In genomic region chr6:135271761-135272160, GRCm38 (mm10) we compare ENCODE assay signal across 43 mouse cellular contexts. TPM values are rescaled to one million over a fixed set of nuclear protein-coding genes. Genes with fewer than 3 reads are reported as not detected.
"Had no signal": no experiment of that assay in that cellular context is flagged by ENCODE, and none has a peak within 500 bp of the region (broad histone marks: within the 10 kb centered on the region; RNA-seq: fewer than 3 reads in every experiment).

No protein-coding gene starts in this region.

- H3K4me3 ChIP-seq: left cerebral cortex, adult 2 months; limb, embryonic 10.5 days; limb, embryonic 12.5 days; limb, embryonic 13.5 days; limb, embryonic 15.5 days; liver, embryonic 12.5 days; liver, embryonic 13.5 days; liver, embryonic 15.5 days; megakaryocyte, embryonic 14.5 days; midbrain, embryonic 10.5 days; midbrain, embryonic 12.5 days; midbrain, embryonic 13.5 days; midbrain, embryonic 15.5 days; myocyte; neural tube, embryonic 12.5 days; neural tube, embryonic 13.5 days had no signal

- H3K27me3 ChIP-seq: limb, embryonic 12.5 days; limb, embryonic 13.5 days; limb, embryonic 15.5 days; liver, embryonic 13.5 days; liver, embryonic 15.5 days; midbrain, embryonic 12.5 days; midbrain, embryonic 13.5 days; midbrain, embryonic 15.5 days; neural tube, embryonic 12.5 days; neural tube, embryonic 13.5 days had no signal

- H3K9ac ChIP-seq: limb, embryonic 12.5 days; limb, embryonic 13.5 days; limb, embryonic 15.5 days; liver, embryonic 12.5 days; liver, embryonic 13.5 days; liver, embryonic 14.5 days; liver, embryonic 15.5 days; liver, postnatal 0 days; midbrain, embryonic 12.5 days; midbrain, embryonic 13.5 days; midbrain, embryonic 15.5 days; neural tube, embryonic 12.5 days; neural tube, embryonic 13.5 days had no signal

- ATAC-seq: liver, embryonic 12.5 days; liver, postnatal 0 days; midbrain, embryonic 13.5 days; midbrain, embryonic 16.5 days had no signal

- H3K36me3 ChIP-seq: limb, embryonic 10.5 days; limb, embryonic 12.5 days; limb, embryonic 13.5 days; limb, embryonic 15.5 days; liver, embryonic 12.5 days; liver, embryonic 13.5 days; liver, embryonic 15.5 days; midbrain, embryonic 10.5 days; midbrain, embryonic 12.5 days; midbrain, embryonic 13.5 days; midbrain, embryonic 15.5 days; neural tube, embryonic 12.5 days; neural tube, embryonic 13.5 days had no signal

- DNase-seq: left cerebral cortex, postnatal 4 days; liver; liver, embryonic 13.5 days; liver, postnatal 0 days; lung, adult 18-20 months; lung, postnatal 10 days; lung, postnatal 14 days; lung, postnatal 36 days; midbrain, embryonic 14.5 days had no signal

- H3K4me2 ChIP-seq: limb, embryonic 12.5 days; limb, embryonic 13.5 days; limb, embryonic 15.5 days; liver, embryonic 11.5 days; liver, embryonic 12.5 days; liver, embryonic 13.5 days; liver, embryonic 15.5 days; midbrain, embryonic 11.5 days; midbrain, embryonic 12.5 days; midbrain, embryonic 13.5 days; midbrain, embryonic 15.5 days; neural tube, embryonic 12.5 days; neural tube, embryonic 13.5 days had no signal

- H3K4me1 ChIP-seq: liver, embryonic 12.5 days; liver, embryonic 13.5 days; liver, embryonic 15.5 days; neural tube, embryonic 12.5 days had no signal

- H3K9me3 ChIP-seq: limb, embryonic 10.5 days; limb, embryonic 12.5 days; limb, embryonic 13.5 days; limb, embryonic 15.5 days; liver, embryonic 12.5 days; liver, embryonic 13.5 days; liver, embryonic 15.5 days; megakaryocyte, embryonic 14.5 days; midbrain, embryonic 10.5 days; midbrain, embryonic 12.5 days; midbrain, embryonic 13.5 days; midbrain, embryonic 15.5 days; neural tube, embryonic 12.5 days; neural tube, embryonic 13.5 days had no signal

- H3K27ac ChIP-seq: left cerebral cortex, adult 2 months; limb, embryonic 10.5 days; limb, embryonic 12.5 days; limb, embryonic 13.5 days; limb, embryonic 15.5 days; liver, embryonic 12.5 days; liver, embryonic 13.5 days; liver, embryonic 14.5 days; liver, embryonic 15.5 days; macrophage; midbrain, embryonic 10.5 days; midbrain, embryonic 12.5 days; midbrain, embryonic 13.5 days; midbrain, embryonic 15.5 days; neural tube, embryonic 12.5 days; neural tube, embryonic 13.5 days had no signal

RNA-seq across cellular contexts. Expression of gene Gsg1, which starts 17.6 kb away (rescaled TPM):
- total RNA-seq: left cerebral cortex, adult 18-20 months; left cerebral cortex, adult 2 months; left cerebral cortex, adult 8-10 months; left cerebral cortex, postnatal 10 days; left cerebral cortex, postnatal 14 days; left cerebral cortex, postnatal 25 days; left cerebral cortex, postnatal 36 days; left cerebral cortex, postnatal 4 days; liver, adult 2 months; megakaryocyte progenitor cell, adult 5-6 weeks; megakaryocyte-erythroid progenitor cell, adult 5-6 weeks had no signal
- polyA plus RNA-seq: midbrain, embryonic 15.5 days had no signal

RNA-seq across cellular contexts. Expression of gene Pbp2, which starts 38.4 kb away (rescaled TPM):
- total RNA-seq: left cerebral cortex, adult 18-20 months; left cerebral cortex, postnatal 10 days; left cerebral cortex, postnatal 4 days; liver, adult 2 months; megakaryocyte progenitor cell, adult 5-6 weeks; megakaryocyte, adult 5-6 weeks; megakaryocyte-erythroid progenitor cell, adult 5-6 weeks; midbrain, postnatal 0 days; monocyte, adult 5-6 weeks had no signal
- polyA plus RNA-seq: limb, embryonic 12.5 days; liver, adult 2 months; liver, embryonic 11.5 days; liver, embryonic 12.5 days; liver, embryonic 13.5 days; liver, embryonic 14.5 days; liver, embryonic 15.5 days; liver, embryonic 16.5 days; liver, postnatal 0 days; macrophage; midbrain, embryonic 10.5 days; midbrain, embryonic 11.5 days; midbrain, embryonic 12.5 days; midbrain, embryonic 13.5 days; midbrain, embryonic 14.5 days; midbrain, embryonic 15.5 days; midbrain, embryonic 16.5 days; midbrain, postnatal 0 days; neural tube, embryonic 11.5 days had no signal
